Mouse (Mus musculus) liver, embryonic 16.5 days (tissue): Measurements from ENCODE around the gene Foxp3. TPM values are rescaled to one million over a fixed set of nuclear protein-coding genes. Genes with fewer than 3 reads are reported as not detected.

Experiments
- ATAC-seq: fragments of 200-750 bp; cut with Nextera tagmentation; 2 replicates; pipeline ENCODE4 v1.8.0; 2017; ENCODE audit warnings: low read depth, mild to moderate bottlenecking, moderate number of reproducible peaks, moderate library complexity
- H3K27ac ChIP-seq: fragments of 300-500 bp; sonication (generic); 2 replicates; pipeline ENCODE4 v1.5.1; 2014; ENCODE audit warnings: mild to moderate bottlenecking, low read length
- H3K27me3 ChIP-seq: fragments of 300-500 bp; sonication (generic); 2 replicates; pipeline ENCODE4 v1.6.1; 2014; ENCODE audit warnings: low read depth, low read length, mixed read lengths; ENCODE audit not compliant: control insufficient read depth, insufficient read depth
- H3K36me3 ChIP-seq: fragments of 300-500 bp; sonication (generic); 2 replicates; pipeline ENCODE4 v1.6.1; 2014; ENCODE audit warnings: mild to moderate bottlenecking; ENCODE audit not compliant: control insufficient read depth, insufficient read depth
- H3K4me1 ChIP-seq: fragments of 300-500 bp; sonication (generic); 2 replicates; pipeline ENCODE4 v1.6.1; 2014; ENCODE audit warnings: low read depth, low read length, mixed read lengths; ENCODE audit not compliant: control insufficient read depth
- H3K4me2 ChIP-seq: fragments of 300-500 bp; sonication (generic); 2 replicates; pipeline ENCODE4 v1.6.1; 2014; ENCODE audit warnings: low read depth, low read length, mixed read lengths
- H3K4me3 ChIP-seq: fragments of 300-500 bp; sonication (generic); 2 replicates; pipeline ENCODE4 v1.5.1; 2014; ENCODE audit warnings: low read depth, mild to moderate bottlenecking, low read length
- H3K9ac ChIP-seq: fragments of 300-500 bp; sonication (generic); 2 replicates; pipeline ENCODE4 v1.6.1; 2014; ENCODE audit warnings: low read depth, low read length
- H3K9me3 ChIP-seq: fragments of 300-500 bp; sonication (generic); replicated peaks from 2 replicates; pipeline ENCODE4 v1.6.1; 2016; ENCODE audit warnings: low read length; ENCODE audit not compliant: control insufficient read depth
- WGBS: fragments of 180-500 bp; shearing (Covaris S2); extraction: QIAGEN DNeasy Blood & Tissue Kit; methylation state at CpG from one replicate; pipeline ENCODE4 v1.1.7; 2014; ENCODE audit not compliant: insufficient replicate concordance; 5-methylcytosine and 5-hydroxymethylcytosine counted together
- polyA plus RNA-seq: library from polyadenylated mRNA; unstranded; fragments of >200 nt; fragmentation: Nextera tagmentation; extraction: Ambion mirVana; gene quantifications from 2 replicates; pipeline ENCODE4 v1.2.1, GENCODE M21; 2015

Gene Foxp3
- polyA plus RNA-seq, 1 experiment from 2014 or later = 0.09 TPM

GRCm38 (mm10) chrX:7639536-7640325 is 66.3 kb downstream of the Foxp3 start:
- Histone ChIP-seq H3K27ac (no peak overlapping the region), H3K9me3 (no peaks in the 10 kb centered on the region), H3K4me1 (peaks cover 7% of the 10 kb centered on the region), H3K9ac (no peak overlapping the region), H3K27me3 (peaks cover 14% of the 10 kb centered on the region), H3K4me2 (no peak overlapping the region), H3K36me3 (no peaks in the 10 kb centered on the region), H3K4me3 (no peak overlapping the region)
- no peak for ATAC-seq
- WGBS = 22% methylated on average over 13 of the region's 13 CpGs

- Histone ChIP-seq H3K36me3 (no peaks in the 10 kb centered on the region), H3K4me3 (no peak overlapping the region), H3K4me1 (peaks cover 7% of the 10 kb centered on the region), H3K4me2 (no peak overlapping the region), H3K9ac (no peak overlapping the region), H3K9me3 (no peaks in the 10 kb centered on the region), H3K27me3 (peaks cover 14% of the 10 kb centered on the region), H3K27ac (no peak overlapping the region)
- ATAC-seq = peak; percentile 33; the same call in 1 of the 2 replicates
- WGBS = 30% methylated on average over 12 of the region's 12 CpGs
These were observed 67.3 kb downstream of the Foxp3 start for GRCm38 (mm10) chrX:7640785-7641184.

Other genes starting within 250 kb of the Foxp3 start
- gene Usp27x, start 197.8 kb upstream of the Foxp3 start, polyA plus RNA-seq = 0.02 and 0.04 TPM in 2 replicates
- 0.21 and 0.24 TPM in 2 replicates for gene Ppp1r3f, start 639 bp downstream of the Foxp3 start, polyA plus RNA-seq
- gene Ccdc22, start 31.9 kb downstream of the Foxp3 start, polyA plus RNA-seq = 17.3 and 17.6 TPM in 2 replicates
- 0.04 and 0.06 TPM in 2 replicates for gene Cacna1f, start 33.4 kb downstream of the Foxp3 start, polyA plus RNA-seq
- 0.25 and 0.32 TPM in 2 replicates for gene Syp, start 64.8 kb downstream of the Foxp3 start, polyA plus RNA-seq
- gene Prickle3, start 83.6 kb downstream of the Foxp3 start, polyA plus RNA-seq = 1.4 and 2.3 TPM in 2 replicates
- 24.8 and 29.2 TPM in 2 replicates for gene Plp2, start 97.7 kb downstream of the Foxp3 start, polyA plus RNA-seq
- gene Magix, start 107.6 kb downstream of the Foxp3 start, polyA plus RNA-seq = 0.12 TPM in 1 of 2 replicates, not detected in the other
- gene Gpkow, start 123.5 kb downstream of the Foxp3 start, polyA plus RNA-seq = 13.4 and 14.0 TPM in 2 replicates
- 19.9 and 21.8 TPM in 2 replicates for gene Wdr45, start 140.7 kb downstream of the Foxp3 start, polyA plus RNA-seq
- 0.27 and 0.51 TPM in 2 replicates for gene Gm45208, start 148.6 kb downstream of the Foxp3 start, polyA plus RNA-seq
- 5.2 and 6.0 TPM in 2 replicates for gene Praf2, start 154.8 kb downstream of the Foxp3 start, polyA plus RNA-seq
- 1.6 and 1.9 TPM in 2 replicates for gene Ccdc120, start 177.3 kb downstream of the Foxp3 start, polyA plus RNA-seq
- gene Tfe3, start 188.9 kb downstream of the Foxp3 start, polyA plus RNA-seq = 9.5 and 11.4 TPM in 2 replicates
- gene Gripap1, start 216.1 kb downstream of the Foxp3 start, polyA plus RNA-seq = 27.7 and 28.9 TPM in 2 replicates
- gene Kcnd1, start 248.6 kb downstream of the Foxp3 start, polyA plus RNA-seq = 0.19 TPM in 2 replicates